Mouse (Mus musculus): ENCODE measurements around the gene Gm31371.
"Not testable (repeated sequence)": the region's sequence is repeated elsewhere in the genome, so short reads cannot be mapped to it uniquely, and the experiment has no call there.

DNA sequence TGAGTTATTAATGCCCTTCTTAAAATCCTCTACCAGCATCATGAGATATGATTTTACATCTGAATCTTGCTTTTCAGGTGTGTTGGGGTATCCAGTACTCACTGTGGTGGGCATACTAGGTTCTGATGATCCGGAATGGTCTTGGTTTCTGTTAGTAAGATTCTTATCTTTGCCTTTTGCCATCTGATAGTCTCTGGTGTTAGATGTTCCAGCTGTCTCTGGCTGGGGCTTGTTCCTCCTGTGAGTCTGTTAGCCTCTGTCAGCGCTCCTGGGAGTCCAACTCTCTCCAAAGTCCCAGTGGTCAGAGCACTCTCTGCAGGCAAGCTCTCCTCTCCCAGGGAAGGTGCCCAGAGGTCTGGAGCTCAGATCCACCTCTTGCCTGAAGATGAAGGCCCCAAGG lies 65.0 kb downstream of the Gm31371 start:
- TF ChIP-seq CTCF (IDR thresholded peaks at IDR 0.05; ENCODE audit: extremely low read depth, insufficient read length, insufficient replicate concordance, low read depth, low read length); POLR2A (IDR thresholded peaks at IDR 0.05; ENCODE audit: low read depth, low read length): not testable (repeated sequence)

All from small intestine, adult 2 months (tissue).